Mouse (Mus musculus): ENCODE data around the gene Olfr12. TPM values are rescaled to one million over a fixed set of nuclear protein-coding genes. Genes with fewer than 3 reads are reported as not detected.
A peak's percentile ranks its signal among the peaks of the same experiment; 100 is the strongest.

Gene Olfr12
- polyA plus RNA-seq, 1 experiment from 2014 or later, result not detected

DNA sequence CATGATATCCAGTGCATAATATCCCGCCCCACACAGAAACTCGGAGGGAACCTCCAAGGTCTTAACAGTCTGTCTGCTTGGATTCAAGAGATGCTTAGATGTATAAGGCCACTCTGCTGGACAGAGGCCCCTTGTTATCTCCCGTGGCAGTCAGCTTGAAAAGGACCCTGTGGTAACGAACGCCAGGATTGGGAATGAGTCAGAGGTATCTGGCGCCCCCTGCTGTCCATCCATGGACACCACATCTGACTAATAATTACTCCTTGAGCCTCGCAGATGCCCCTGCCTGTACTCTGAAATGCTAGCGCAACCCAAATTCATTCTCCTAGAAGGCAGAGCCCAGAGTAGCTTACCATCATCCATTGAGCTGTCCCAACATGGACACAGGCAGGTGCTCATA, 30.2 kb downstream of the Olfr12 start:
- H3K4me1 ChIP-seq (replicated peaks; ENCODE audit: control insufficient read depth, insufficient read depth), result no peaks in the 10 kb centered on the region
- H3K36me3 ChIP-seq (ENCODE audit: control insufficient read depth, insufficient read depth, low read length), result no peaks in the 10 kb centered on the region
- WGBS, result 7% methylated on average over 8 of the region's 8 CpGs
- H3K27ac ChIP-seq (replicated peaks), result no peak overlapping the region
- H3K9ac ChIP-seq (ENCODE audit: low read length), result no peak overlapping the region
- TF ChIP-seq CTCF (IDR thresholded peaks at IDR 0.05; ENCODE audit: low read depth), result peak; percentile 88
- TF ChIP-seq EP300 (optimal IDR thresholded peaks at IDR 0.05), result no peak
- peak; percentile 80 for DNase-seq (ENCODE audit: low spot score)
- no peak overlapping the region for H3K4me3 ChIP-seq (ENCODE audit: low read depth, low read length)
- H3K9me3 ChIP-seq (ENCODE audit: control insufficient read depth, low read length), result no peaks in the 10 kb centered on the region
- H3K27me3 ChIP-seq (ENCODE audit: control insufficient read depth, insufficient read depth, low read length), result no peaks in the 10 kb centered on the region
- ATAC-seq (ENCODE audit: low FRiP score, low TSS enrichment), result peak; percentile 33; the same call in 1 of the 2 replicates
- H3K4me2 ChIP-seq (replicated peaks; ENCODE audit: low read depth), result no peak overlapping the region

DNA sequence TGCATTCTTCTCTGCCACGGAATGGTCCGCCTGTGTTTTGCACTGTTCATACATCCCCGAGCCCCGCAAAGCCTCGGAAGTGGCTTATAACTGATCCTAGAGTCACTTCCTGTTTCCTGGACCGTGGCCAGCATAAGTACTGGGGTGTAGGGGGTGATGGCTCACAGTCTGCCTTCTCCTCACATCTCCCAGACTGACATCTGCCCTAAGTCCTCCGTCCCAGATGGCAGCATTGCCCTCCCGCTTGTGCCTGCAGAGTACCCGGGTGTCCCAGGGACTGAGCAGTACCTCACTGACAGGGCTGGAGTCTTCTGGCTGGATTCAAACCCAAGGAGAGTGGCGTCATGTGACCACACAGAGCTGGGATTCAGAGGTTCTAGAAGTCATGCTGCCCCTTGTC, 30.6 kb downstream of the Olfr12 start:
- Histone ChIP-seq H3K36me3 (ENCODE audit: control insufficient read depth, insufficient read depth, low read length) (no peaks in the 10 kb centered on the region), H3K4me3 (ENCODE audit: low read depth, low read length) (no peak overlapping the region), H3K27ac (replicated peaks) (no peak overlapping the region), H3K9ac (ENCODE audit: low read length) (no peak overlapping the region), H3K27me3 (ENCODE audit: control insufficient read depth, insufficient read depth, low read length) (no peaks in the 10 kb centered on the region), H3K4me1 (replicated peaks; ENCODE audit: control insufficient read depth, insufficient read depth) (no peaks in the 10 kb centered on the region), H3K9me3 (ENCODE audit: control insufficient read depth, low read length) (no peaks in the 10 kb centered on the region), H3K4me2 (replicated peaks; ENCODE audit: low read depth) (no peak overlapping the region)
- WGBS, result 41% methylated on average over 10 of the region's 10 CpGs
- ATAC-seq (ENCODE audit: low FRiP score, low TSS enrichment) (0 out of 2 replicates have a peak, but pooled peaks have one; percentile 21), DNase-seq (ENCODE audit: low spot score) (no peak)
- no peak for TF ChIP-seq EP300 (optimal IDR thresholded peaks at IDR 0.05)
- no peak for TF ChIP-seq CTCF (IDR thresholded peaks at IDR 0.05; ENCODE audit: low read depth)

DNA sequence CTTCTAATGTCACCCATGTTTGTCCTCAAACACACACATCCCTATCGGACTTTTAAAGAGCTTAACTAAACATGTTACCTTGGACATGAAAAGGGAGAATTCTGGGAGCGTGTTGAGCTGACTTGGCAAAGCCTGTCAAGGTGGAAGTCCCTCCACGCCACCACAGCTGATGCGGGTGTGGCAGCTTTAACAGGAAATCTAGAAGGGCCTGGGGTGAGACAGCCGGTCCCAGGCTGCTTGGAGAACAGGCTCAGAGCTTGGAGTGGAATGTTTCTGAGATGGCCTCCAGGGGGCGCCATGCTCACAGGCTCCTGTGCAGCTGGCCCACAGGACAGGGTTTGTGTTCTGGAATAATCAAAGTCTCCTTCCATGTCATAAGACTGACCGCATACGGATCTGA, 31.1 kb downstream of the Olfr12 start, which contains the start of gene Otos:
TSS of gene Otos (minus strand) at position 169 of the 400 bp plus-strand sequence.
- H3K4me3 ChIP-seq (ENCODE audit: low read depth, low read length), result no peak within 1 kb of the TSS
- H3K27ac ChIP-seq (replicated peaks), result no peak within 1 kb of the TSS
- ATAC-seq (ENCODE audit: low FRiP score, low TSS enrichment) (peak; percentile 85), DNase-seq (ENCODE audit: low spot score) (peak; percentile 78)
- TF ChIP-seq CTCF (IDR thresholded peaks at IDR 0.05; ENCODE audit: low read depth), result peak; percentile 88
- no peak for TF ChIP-seq EP300 (optimal IDR thresholded peaks at IDR 0.05)
- 22% methylated on average over 8 of the region's 8 CpGs for WGBS
- no peak within 1 kb of the TSS for H3K9ac ChIP-seq (ENCODE audit: low read length)
- no peaks in the 10 kb centered on the region for H3K9me3 ChIP-seq (ENCODE audit: control insufficient read depth, low read length)
- H3K4me2 ChIP-seq (replicated peaks; ENCODE audit: low read depth), result no peak within 1 kb of the TSS
- no peaks in the 10 kb centered on the region for H3K4me1 ChIP-seq (replicated peaks; ENCODE audit: control insufficient read depth, insufficient read depth)
- H3K36me3 ChIP-seq (ENCODE audit: control insufficient read depth, insufficient read depth, low read length), result no peaks in the 10 kb centered on the region
- no peaks in the 10 kb centered on the region for H3K27me3 ChIP-seq (ENCODE audit: control insufficient read depth, insufficient read depth, low read length)

DNA sequence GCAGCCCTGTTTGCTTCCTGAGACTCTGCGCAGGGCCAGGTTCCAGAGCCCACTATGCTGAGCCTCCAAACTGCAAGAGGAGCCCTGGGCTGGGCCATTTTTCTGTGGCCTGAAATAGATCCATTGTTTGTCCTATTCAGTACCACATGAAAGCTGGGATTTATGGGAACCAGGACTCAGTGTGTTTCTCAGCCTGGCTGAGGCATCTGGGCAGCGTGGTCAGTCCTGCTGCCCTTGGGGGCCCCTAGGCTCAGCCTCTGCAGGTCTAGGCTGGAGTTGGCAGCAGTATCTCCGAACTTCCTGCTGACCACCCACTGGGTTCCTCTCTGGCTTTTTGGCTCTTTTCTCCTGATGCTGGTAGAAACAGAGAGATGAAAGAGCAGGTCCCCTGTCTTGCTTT, 33.9 kb downstream of the Olfr12 start:
- Histone ChIP-seq H3K4me1 (replicated peaks; ENCODE audit: control insufficient read depth, insufficient read depth) (no peaks in the 10 kb centered on the region), H3K9me3 (ENCODE audit: control insufficient read depth, low read length) (no peaks in the 10 kb centered on the region), H3K27me3 (ENCODE audit: control insufficient read depth, insufficient read depth, low read length) (no peaks in the 10 kb centered on the region), H3K9ac (ENCODE audit: low read length) (no peak overlapping the region), H3K4me3 (ENCODE audit: low read depth, low read length) (no peak overlapping the region), H3K27ac (replicated peaks) (no peak overlapping the region), H3K36me3 (ENCODE audit: control insufficient read depth, insufficient read depth, low read length) (no peaks in the 10 kb centered on the region), H3K4me2 (replicated peaks; ENCODE audit: low read depth) (no peak overlapping the region)
- no peak for TF ChIP-seq EP300 (optimal IDR thresholded peaks at IDR 0.05)
- no peak for TF ChIP-seq CTCF (IDR thresholded peaks at IDR 0.05; ENCODE audit: low read depth)
- DNase-seq (ENCODE audit: low spot score), result no peak
- WGBS, result 51% methylated on average over 3 of the region's 3 CpGs
- no peak for ATAC-seq (ENCODE audit: low FRiP score, low TSS enrichment)

DNA sequence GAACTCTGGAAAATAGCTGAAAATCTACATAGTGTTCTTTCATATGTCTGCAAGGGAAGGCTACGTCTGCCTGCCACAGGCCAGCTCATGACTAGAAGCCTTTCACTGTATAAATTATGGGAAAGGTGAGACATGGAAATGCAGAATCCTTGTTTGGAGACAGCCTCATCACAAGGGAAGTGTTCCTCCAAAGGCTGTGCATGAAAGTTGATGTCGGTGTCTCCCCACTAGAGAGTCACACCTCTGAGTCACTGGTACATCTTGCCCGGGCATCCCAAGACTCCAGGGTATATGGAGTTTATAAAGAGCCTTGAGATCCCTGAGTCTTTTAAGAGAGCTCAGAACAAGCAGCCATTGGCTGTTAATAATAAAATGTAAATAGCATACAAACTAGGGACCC, 35.6 kb downstream of the Olfr12 start:
- H3K9me3 ChIP-seq (ENCODE audit: control insufficient read depth, low read length), result no peaks in the 10 kb centered on the region
- no peak overlapping the region for H3K9ac ChIP-seq (ENCODE audit: low read length)
- no peaks in the 10 kb centered on the region for H3K27me3 ChIP-seq (ENCODE audit: control insufficient read depth, insufficient read depth, low read length)
- H3K4me3 ChIP-seq (ENCODE audit: low read depth, low read length), result no peak overlapping the region
- H3K4me2 ChIP-seq (replicated peaks; ENCODE audit: low read depth), result no peak overlapping the region
- no peaks in the 10 kb centered on the region for H3K4me1 ChIP-seq (replicated peaks; ENCODE audit: control insufficient read depth, insufficient read depth)
- no peaks in the 10 kb centered on the region for H3K36me3 ChIP-seq (ENCODE audit: control insufficient read depth, insufficient read depth, low read length)
- DNase-seq (ENCODE audit: low spot score) (no peak), ATAC-seq (ENCODE audit: low FRiP score, low TSS enrichment) (no peak)
- WGBS, result 85% methylated on average over 3 of the region's 3 CpGs
- no peak for TF ChIP-seq EP300 (optimal IDR thresholded peaks at IDR 0.05)
- no peak for TF ChIP-seq CTCF (IDR thresholded peaks at IDR 0.05; ENCODE audit: low read depth)
- no peak overlapping the region for H3K27ac ChIP-seq (replicated peaks)

DNA sequence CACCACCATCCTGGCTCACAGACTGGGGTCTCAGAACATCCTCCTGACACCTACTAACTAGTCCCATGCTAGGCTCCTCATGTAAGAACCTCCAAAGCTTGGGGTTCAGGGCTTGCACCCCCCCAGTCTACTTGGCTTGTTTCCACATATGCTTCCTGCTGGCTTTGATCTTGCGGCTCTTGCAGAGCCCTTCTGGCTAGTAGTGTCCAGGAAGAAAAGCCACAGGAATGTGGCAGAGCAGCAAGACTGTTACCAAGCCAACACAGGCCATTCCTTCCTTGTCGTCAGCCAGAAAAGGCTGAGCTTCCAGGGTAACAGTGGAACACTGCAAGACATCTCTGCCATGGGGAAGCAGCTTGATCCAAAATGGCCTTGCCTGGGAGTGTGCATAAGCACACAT, 37.1 kb downstream of the Olfr12 start:
- no peak for DNase-seq (ENCODE audit: low spot score)
- H3K27ac ChIP-seq (replicated peaks), result no peak overlapping the region
- 68% methylated on average over 2 of the region's 2 CpGs for WGBS
- no peaks in the 10 kb centered on the region for H3K4me1 ChIP-seq (replicated peaks; ENCODE audit: control insufficient read depth, insufficient read depth)
- no peaks in the 10 kb centered on the region for H3K36me3 ChIP-seq (ENCODE audit: control insufficient read depth, insufficient read depth, low read length)
- TF ChIP-seq CTCF (IDR thresholded peaks at IDR 0.05; ENCODE audit: low read depth) (no peak), EP300 (optimal IDR thresholded peaks at IDR 0.05) (no peak)
- no peaks in the 10 kb centered on the region for H3K9me3 ChIP-seq (ENCODE audit: control insufficient read depth, low read length)
- no peak overlapping the region for H3K9ac ChIP-seq (ENCODE audit: low read length)
- no peak overlapping the region for H3K4me3 ChIP-seq (ENCODE audit: low read depth, low read length)
- no peak overlapping the region for H3K4me2 ChIP-seq (replicated peaks; ENCODE audit: low read depth)
- ATAC-seq (ENCODE audit: low FRiP score, low TSS enrichment), result no peak
- H3K27me3 ChIP-seq (ENCODE audit: control insufficient read depth, insufficient read depth, low read length), result no peaks in the 10 kb centered on the region

All from stomach, postnatal 0 days (tissue).